Mouse (Mus musculus) cortical plate, adult 2 months (tissue): ENCODE data around the gene Camta1.

Experiments used
- CTCF ChIP-seq: fragments of 200-500 bp; IDR thresholded peaks from 2 replicates; pipeline ENCODE4 v1.5.1; 2011; ENCODE audit warnings: mild to moderate bottlenecking, control low read depth, low read length; ENCODE audit not compliant: insufficient read depth; ENCODE audit errors: extremely low read depth
- POLR2A ChIP-seq: fragments of 200-500 bp; IDR thresholded peaks from 2 replicates; pipeline ENCODE4 v1.6.1; 2011; ENCODE audit warnings: mild to moderate bottlenecking, low read length, control low read depth; ENCODE audit not compliant: insufficient read depth; ENCODE audit errors: extremely low read depth

DNA sequence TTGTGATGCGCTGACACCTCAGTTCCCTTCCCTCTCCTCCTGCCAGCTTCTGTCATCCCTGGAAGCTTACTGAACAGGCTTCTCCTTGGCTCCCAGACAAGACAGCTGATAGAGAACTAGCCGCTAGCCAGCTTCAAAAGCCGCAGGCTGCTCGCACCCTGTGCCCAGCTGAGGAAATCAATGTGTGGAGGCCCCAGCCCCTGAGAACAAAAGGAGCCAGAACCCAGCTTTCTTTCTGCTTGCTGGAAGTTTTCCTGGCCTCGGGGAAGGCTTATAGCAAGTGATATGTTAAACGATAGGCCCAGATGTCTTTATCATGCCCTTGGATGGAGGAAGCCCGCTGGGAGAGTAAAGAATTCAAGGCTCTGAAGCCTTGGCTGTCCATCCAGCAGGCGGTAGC is 411.7 kb downstream of the Camta1 start:
- TF ChIP-seq POLR2A (no peak), CTCF (no peak)
